Comparison of ENCODE assay signal across 10 mouse cellular contexts in genomic region chr5:76998416-76998815, GRCm38 (mm10). TPM values are rescaled to one million over a fixed set of nuclear protein-coding genes. Genes with fewer than 3 reads are reported as not detected.
DNase-seq lines count a peak whose midpoint lies in the region; ATAC-seq and TF ChIP-seq lines count a peak whose summit lies in the region.
"Had no signal": no experiment of that assay in that cellular context is flagged by ENCODE, and none has a peak within 500 bp of the region (broad histone marks: within the 10 kb centered on the region; RNA-seq: fewer than 3 reads in every experiment).

No protein-coding gene starts in this region.

- intact Hi-C loops in heart, postnatal 14 days (cut with DNase I), result loop anchor here (2.0 to 10.0 kb wide), 4 partner anchors 64 to 218 kb away; no protein-coding TSS in a partner anchor

- WGBS in hindbrain, postnatal 0 days, result 42% methylated on average over 5 of the region's 5 CpGs

- no peak overlapping the region for H3K9ac ChIP-seq in hindbrain, postnatal 0 days (replicated peaks; ENCODE audit: low read length)
- H3K9ac ChIP-seq: neural tube, embryonic 12.5 days had no signal

- H3K4me2 ChIP-seq in hindbrain, postnatal 0 days (ENCODE audit: low read depth, low read length), result no peak overlapping the region
- H3K4me2 ChIP-seq: neural tube, embryonic 12.5 days had no signal

- peak; percentile 69 for TF ChIP-seq CTCF in hindbrain, postnatal 0 days (IDR thresholded peaks at IDR 0.05; ENCODE audit: low read depth)

- no peaks in the 10 kb centered on the region for H3K4me1 ChIP-seq in hindbrain, postnatal 0 days (ENCODE audit: insufficient read depth, low read length)
- H3K4me1 ChIP-seq: neural tube, embryonic 12.5 days had no signal

- H3K9me3 ChIP-seq in hindbrain, postnatal 0 days (ENCODE audit: low read length), result no peaks in the 10 kb centered on the region
- H3K9me3 ChIP-seq: neural tube, embryonic 12.5 days had no signal

- no peak overlapping the region for H3K27ac ChIP-seq in hindbrain, postnatal 0 days
- H3K27ac ChIP-seq: neural tube, embryonic 12.5 days had no signal

- H3K27me3 ChIP-seq in hindbrain, postnatal 0 days (ENCODE audit: insufficient read depth, low read length), result no peaks in the 10 kb centered on the region
- H3K27me3 ChIP-seq: neural tube, embryonic 12.5 days had no signal

- peaks cover 32% of the 10 kb centered on the region for H3K36me3 ChIP-seq in hindbrain, postnatal 0 days (ENCODE audit: insufficient read depth, low read length)

- H3K4me3 ChIP-seq in hindbrain, postnatal 0 days (ENCODE audit: low read length), result no peak overlapping the region
- H3K4me3 ChIP-seq: neural tube, embryonic 12.5 days had no signal

- DNase-seq in heart, postnatal 4 days, result peak; percentile 17
- no peak for DNase-seq in heart, postnatal 14 days
- DNase-seq in 3T3-L1 (ENCODE audit: low read depth, low spot score) (peak; percentile 86), MEL-GATA-1-ER (ENCODE audit: extremely low read depth, low read depth) (peak; percentile 14)
- peak; percentile 84 for DNase-seq in hindbrain, postnatal 0 days (ENCODE audit: low spot score)
- DNase-seq in spleen, postnatal 14 days (ENCODE audit: low spot score in 2 of 2), result no peak
- no peak for DNase-seq in adrenal gland, adult 2 months
- no peak for DNase-seq in T-cell, adult 2 months (ENCODE audit: low spot score)

- peak; percentile 84 for ATAC-seq in hindbrain, postnatal 0 days

RNA-seq across cellular contexts. Expression of gene Arl9, which starts 5.4 kb away (rescaled TPM):
- total RNA-seq in heart, postnatal 4 days (2021), result not detected
- total RNA-seq in heart, postnatal 14 days (2021), result not detected
- total RNA-seq in hindbrain, postnatal 0 days (2014; rRNA removed), result not detected in 2 replicates
- not detected in 2 replicates for polyA plus RNA-seq in hindbrain, postnatal 0 days (2015; fragmentation: Nextera tagmentation; extraction: Ambion mirVana)
- total RNA-seq in adrenal gland, adult 2 months (2021), result not detected
- not detected in 2 replicates for polyA plus RNA-seq in adrenal gland, adult 2 months (2012; rRNA removed)
- polyA plus RNA-seq: neural tube, embryonic 12.5 days had no signal

RNA-seq across cellular contexts. Expression of gene Thegl, which starts 17.4 kb away (rescaled TPM):
- total RNA-seq in heart, postnatal 4 days (2021), result not detected
- not detected for total RNA-seq in heart, postnatal 14 days (2021)
- 0.11 and 0.63 TPM in 2 replicates for total RNA-seq in hindbrain, postnatal 0 days (2014; rRNA removed)
- 0.81 and 0.82 TPM in 2 replicates for polyA plus RNA-seq in hindbrain, postnatal 0 days (2015; fragmentation: Nextera tagmentation; extraction: Ambion mirVana)
- not detected for total RNA-seq in adrenal gland, adult 2 months (2021)
- not detected in 2 replicates for polyA plus RNA-seq in adrenal gland, adult 2 months (2012; rRNA removed)
- polyA plus RNA-seq: large intestine, adult 2 months had no signal

RNA-seq across cellular contexts. Expression of gene Srp72, which starts 23.9 kb away (rescaled TPM):
- total RNA-seq in heart, postnatal 4 days (2021), result 10 to 100 TPM; 72.0 to 72.7 TPM
- total RNA-seq in heart, postnatal 14 days (2021), result 10 to 100 TPM; 61.7 to 66.3 TPM
- total RNA-seq in hindbrain, postnatal 0 days (2014; rRNA removed), result 53.0 and 55.2 TPM in 2 replicates
- polyA plus RNA-seq in hindbrain, postnatal 0 days (2015; fragmentation: Nextera tagmentation; extraction: Ambion mirVana), result 72.9 and 78.7 TPM in 2 replicates
- 100 to 1,000 TPM; 139 to 145 TPM for total RNA-seq in adrenal gland, adult 2 months (2021)
- polyA plus RNA-seq in adrenal gland, adult 2 months (2012; rRNA removed), result 7.6 and 10.0 TPM in 2 replicates

RNA-seq across cellular contexts. Expression of gene Ppat, which starts 47.0 kb away (rescaled TPM):
- total RNA-seq in heart, postnatal 4 days (2021), result 10 to 100 TPM; 19.3 to 21.0 TPM
- 10 to 100 TPM; 12.6 to 13.5 TPM for total RNA-seq in heart, postnatal 14 days (2021)
- 7.4 and 13.0 TPM in 2 replicates for total RNA-seq in hindbrain, postnatal 0 days (2014; rRNA removed)
- 10.7 and 12.2 TPM in 2 replicates for polyA plus RNA-seq in hindbrain, postnatal 0 days (2015; fragmentation: Nextera tagmentation; extraction: Ambion mirVana)
- total RNA-seq in adrenal gland, adult 2 months (2021), result 10 to 100 TPM; 13.8 to 18.4 TPM
- 2.2 TPM in 2 replicates for polyA plus RNA-seq in adrenal gland, adult 2 months (2012; rRNA removed)

RNA-seq across cellular contexts. Expression of gene Paics, which starts 47.3 kb away (rescaled TPM):
- 100 to 1,000 TPM; 173 to 183 TPM for total RNA-seq in heart, postnatal 4 days (2021)
- total RNA-seq in heart, postnatal 14 days (2021), result 100 to 1,000 TPM; 142 to 144 TPM
- 114 and 129 TPM in 2 replicates for total RNA-seq in hindbrain, postnatal 0 days (2014; rRNA removed)
- polyA plus RNA-seq in hindbrain, postnatal 0 days (2015; fragmentation: Nextera tagmentation; extraction: Ambion mirVana), result 166 and 176 TPM in 2 replicates
- total RNA-seq in adrenal gland, adult 2 months (2021), result 100 to 1,000 TPM; 173 to 196 TPM
- 37.4 and 72.8 TPM in 2 replicates for polyA plus RNA-seq in adrenal gland, adult 2 months (2012; rRNA removed)

Comparison
In these comparisons a context has a peak if more than half of its experiments do, and no peak if none do; other contexts are left out.
1. DNase-seq: peak in heart, postnatal 4 days (single experiment), 3T3-L1 (single experiment), MEL-GATA-1-ER (single experiment) and hindbrain, postnatal 0 days (single experiment); none in heart, postnatal 14 days (0 of 2), spleen, postnatal 14 days (0 of 2), adrenal gland, adult 2 months (single experiment) and T-cell, adult 2 months (single experiment).